Mouse (Mus musculus) midbrain, postnatal 0 days (tissue): ENCODE results near the gene Castor2. TPM values are rescaled to one million over a fixed set of nuclear protein-coding genes. Genes with fewer than 3 reads are reported as not detected.

Experiments used
- ATAC-seq: fragments of 200-750 bp; cut with Nextera tagmentation; 2 replicates; pipeline ENCODE4 v1.8.0; 2017; ENCODE audit warnings: moderate number of reproducible peaks, mild to moderate bottlenecking, moderate TSS enrichment, moderate library complexity; ENCODE audit not compliant: low FRiP score
- DNase-seq: peaks from one replicate; pipeline ENCODE4 v3.0.0-alpha.2; 2015; ENCODE audit warnings: low spot score
- H3K27ac ChIP-seq: fragments of 300-500 bp; sonication (generic); 2 replicates; pipeline ENCODE4 v1.5.1; 2014; ENCODE audit warnings: low read depth, mild to moderate bottlenecking, low read length, mixed read lengths
- H3K27me3 ChIP-seq: fragments of 300-500 bp; sonication (generic); 2 replicates; pipeline ENCODE4 v1.6.1; 2014; ENCODE audit warnings: low read length, control low read depth, mixed read lengths; ENCODE audit not compliant: insufficient read depth
- H3K36me3 ChIP-seq: fragments of 300-500 bp; sonication (generic); 2 replicates; pipeline ENCODE4 v1.6.1; 2014; ENCODE audit warnings: low read length, control low read depth, mixed read lengths; ENCODE audit not compliant: insufficient read depth
- H3K4me1 ChIP-seq: fragments of 300-500 bp; sonication (generic); 2 replicates; pipeline ENCODE4 v1.6.1; 2014; ENCODE audit warnings: mild to moderate bottlenecking, control low read depth, antibody characterized with exemption, low read length, mixed read lengths; ENCODE audit not compliant: insufficient read depth
- H3K4me2 ChIP-seq: fragments of 300-500 bp; sonication (generic); 2 replicates; pipeline ENCODE4 v1.6.1; 2014; ENCODE audit warnings: low read depth, mild to moderate bottlenecking, low read length, mixed read lengths; ENCODE audit not compliant: poor library complexity, severe bottlenecking
- H3K4me3 ChIP-seq: fragments of 300-500 bp; sonication (generic); 2 replicates; pipeline ENCODE4 v1.5.1; 2014; ENCODE audit warnings: low read depth, mild to moderate bottlenecking, low read length, moderate library complexity
- H3K9ac ChIP-seq: fragments of 300-500 bp; sonication (generic); replicated peaks from 2 replicates; pipeline ENCODE4 v1.6.1; 2014; ENCODE audit warnings: mild to moderate bottlenecking, low read length, moderate library complexity, mixed read lengths; ENCODE audit not compliant: poor library complexity, severe bottlenecking
- H3K9me3 ChIP-seq: fragments of 300-500 bp; sonication (generic); 2 replicates; pipeline ENCODE4 v1.6.1; 2016; ENCODE audit warnings: low read length, control low read depth
- CTCF ChIP-seq: IDR thresholded peaks from 2 replicates; pipeline ENCODE4 v1.5.1; 2016; ENCODE audit warnings: antibody characterized with exemption, mild to moderate bottlenecking
- WGBS: fragments of 180-500 bp; shearing (Covaris S2); extraction: QIAGEN DNeasy Blood & Tissue Kit; methylation state at CpG from one replicate; pipeline ENCODE4 v1.1.7; 2014; 5-methylcytosine and 5-hydroxymethylcytosine counted together
- polyA plus RNA-seq: library from polyadenylated mRNA; unstranded; fragments of >200 nt; fragmentation: Nextera tagmentation; extraction: Ambion mirVana; gene quantifications from 2 replicates; pipeline ENCODE4 v1.2.1, GENCODE M21; 2015
- total RNA-seq: library from RNA; depleted of rRNA; stranded (reverse); fragments of >200 nt; gene quantifications from 2 replicates; pipeline ENCODE4 v1.2.3, GENCODE M21; 2014

The Castor2 gene
- total and polyA plus RNA-seq, 2 experiments from 2014 or later: 27.0 to 32.3 TPM

DNA sequence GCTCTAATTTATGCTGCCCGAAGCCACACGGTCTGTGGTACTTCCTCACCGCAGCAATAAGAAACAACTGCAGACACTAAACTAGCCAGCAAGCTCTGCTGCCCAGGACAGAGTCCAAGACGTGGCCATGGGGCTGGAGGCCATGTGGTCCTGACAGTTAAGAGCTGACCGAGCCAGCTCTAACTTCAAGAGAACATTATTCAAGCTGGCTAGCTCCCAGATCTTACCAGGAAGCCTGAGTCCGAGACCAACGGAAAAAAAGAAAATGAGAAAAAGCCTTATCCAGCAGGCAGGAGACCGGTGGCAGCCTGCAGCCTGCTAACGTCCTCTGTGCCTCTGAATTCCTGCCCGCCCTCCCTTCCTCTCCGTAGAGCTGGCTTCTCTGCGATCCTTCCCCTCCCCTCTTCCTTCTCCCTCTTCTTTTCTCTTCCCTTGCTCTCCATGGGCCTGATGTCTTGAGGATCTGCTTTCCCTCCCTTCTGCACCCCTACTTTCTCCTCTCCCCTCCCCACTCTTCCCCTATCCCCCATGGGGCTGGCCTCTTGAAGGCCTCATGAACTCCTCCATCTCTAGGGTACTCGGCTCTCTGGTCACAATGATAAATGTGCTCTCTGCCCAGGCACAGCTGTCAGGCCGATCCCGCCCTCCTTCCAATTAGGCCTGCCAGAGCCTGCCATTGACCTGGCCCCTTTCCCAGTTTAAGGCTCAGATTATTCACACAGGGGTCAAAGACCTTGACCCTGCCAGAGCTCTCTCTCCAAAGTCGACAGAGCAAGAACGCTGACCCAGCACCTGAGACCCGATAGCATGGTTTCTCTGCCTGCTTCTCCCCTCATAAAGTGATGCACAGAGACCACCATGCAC, 18.6 kb upstream of the Castor2 start:
- no peaks in the 10 kb centered on the region for H3K4me1 ChIP-seq
- H3K9me3 ChIP-seq: no peaks in the 10 kb centered on the region
- no peaks in the 10 kb centered on the region for H3K36me3 ChIP-seq
- no peak overlapping the region for H3K4me3 ChIP-seq
- H3K9ac ChIP-seq: no peak overlapping the region
- DNase-seq (peak; percentile 71), ATAC-seq (no peak)
- no peak overlapping the region for H3K27ac ChIP-seq
- TF ChIP-seq CTCF: no peak
- no peak overlapping the region for H3K4me2 ChIP-seq
- no peaks in the 10 kb centered on the region for H3K27me3 ChIP-seq
- 48% methylated on average over 18 of the region's 18 CpGs for WGBS

DNA sequence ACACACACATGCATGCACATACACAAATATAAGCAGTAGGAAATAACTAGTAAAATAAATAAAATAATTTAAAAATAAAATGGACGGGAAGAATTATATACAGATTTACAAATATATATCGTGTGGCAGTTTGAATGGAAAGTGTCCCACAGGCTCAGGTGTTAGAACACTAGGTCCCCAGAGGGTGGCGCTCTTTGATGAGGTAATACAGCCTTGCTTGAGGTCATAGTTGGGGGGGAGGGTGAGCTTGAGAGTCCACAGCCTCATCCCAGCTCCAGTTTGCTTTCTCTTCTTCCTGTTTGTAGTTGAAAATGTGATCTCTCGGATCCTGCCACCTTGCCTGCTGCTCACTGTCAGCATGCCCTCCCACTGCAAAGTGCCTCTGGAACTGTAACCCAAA, 14.3 kb upstream of the Castor2 start:
- 70% methylated on average over 4 of the region's 4 CpGs for WGBS
- Histone ChIP-seq H3K4me2 (no peak overlapping the region), H3K27me3 (no peaks in the 10 kb centered on the region), H3K4me1 (no peaks in the 10 kb centered on the region), H3K9me3 (no peaks in the 10 kb centered on the region), H3K9ac (no peak overlapping the region), H3K36me3 (no peaks in the 10 kb centered on the region), H3K27ac (no peak overlapping the region), H3K4me3 (no peak overlapping the region)
- ATAC-seq (no peak), DNase-seq (no peak)
- TF ChIP-seq CTCF: no peak

DNA sequence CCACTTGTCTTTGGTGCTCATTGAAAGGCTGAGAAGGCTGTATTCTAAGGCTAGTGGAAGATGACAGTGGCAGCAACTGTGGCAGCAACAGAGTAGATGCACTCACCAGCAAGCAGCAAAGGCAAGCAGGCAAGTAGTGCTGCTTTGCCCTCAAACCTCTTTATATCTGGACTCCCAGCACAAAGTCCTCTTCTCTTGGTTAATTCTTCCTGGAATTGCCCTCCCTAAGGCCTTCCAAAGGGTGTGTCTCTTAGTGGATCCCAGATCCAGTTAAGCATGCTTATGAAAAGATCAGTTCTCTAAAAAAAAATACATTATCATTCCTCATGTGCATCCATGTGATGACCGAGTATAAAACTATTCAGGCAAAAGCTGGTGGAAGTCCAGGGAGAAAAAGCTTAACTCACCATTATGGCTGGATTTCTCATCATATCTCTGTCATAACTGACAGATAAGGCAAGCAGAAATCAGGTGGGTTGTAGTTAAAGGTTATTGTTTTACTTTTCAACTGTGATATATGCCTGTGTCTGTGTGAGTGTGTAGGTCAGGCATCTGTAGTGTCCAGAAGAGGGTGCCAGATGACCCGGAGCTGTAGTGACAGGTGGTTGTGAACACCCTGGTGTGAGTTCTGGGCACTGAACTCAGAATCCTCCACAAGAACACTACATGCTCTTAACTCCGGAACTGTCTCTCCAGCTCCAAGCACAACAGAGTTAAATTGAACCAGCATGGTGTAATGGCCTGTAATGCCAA, 13.4 kb upstream of the Castor2 start:
- no peak for TF ChIP-seq CTCF
- Histone ChIP-seq H3K4me2 (no peak overlapping the region), H3K9me3 (no peaks in the 10 kb centered on the region), H3K4me3 (no peak overlapping the region), H3K9ac (no peak overlapping the region), H3K27ac (no peak overlapping the region), H3K4me1 (no peaks in the 10 kb centered on the region), H3K27me3 (no peaks in the 10 kb centered on the region), H3K36me3 (no peaks in the 10 kb centered on the region)
- 87% methylated on average over 3 of the region's 3 CpGs for WGBS
- no peak for DNase-seq
- no peak for ATAC-seq

DNA sequence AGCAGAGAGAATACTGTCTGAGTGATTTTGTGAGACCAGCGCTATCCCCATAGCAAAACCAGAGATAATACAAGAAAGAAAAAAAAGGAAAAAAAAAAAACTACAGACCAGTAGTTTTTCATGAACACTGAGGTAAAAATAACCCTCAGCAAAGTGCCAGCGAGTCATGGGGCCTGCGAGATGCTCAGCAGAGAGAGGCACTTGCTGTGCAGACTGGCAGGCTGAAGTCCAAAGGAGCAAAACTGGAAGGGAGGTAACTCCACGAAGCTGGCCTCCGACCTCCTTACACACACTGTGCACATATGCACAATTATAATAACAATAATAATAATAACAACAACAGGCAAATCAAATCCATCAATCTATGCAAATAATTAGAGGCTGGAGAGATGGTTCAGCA, 12.3 kb upstream of the Castor2 start:
- TF ChIP-seq CTCF: no peak
- no peak overlapping the region for H3K27ac ChIP-seq
- WGBS: 80% methylated on average over 5 of the region's 5 CpGs
- ATAC-seq (no peak), DNase-seq (no peak)
- H3K4me3 ChIP-seq: no peak overlapping the region
- no peak overlapping the region for H3K4me2 ChIP-seq
- H3K36me3 ChIP-seq: no peaks in the 10 kb centered on the region
- no peaks in the 10 kb centered on the region for H3K4me1 ChIP-seq
- H3K27me3 ChIP-seq: no peaks in the 10 kb centered on the region
- no peak overlapping the region for H3K9ac ChIP-seq
- H3K9me3 ChIP-seq: no peaks in the 10 kb centered on the region

DNA sequence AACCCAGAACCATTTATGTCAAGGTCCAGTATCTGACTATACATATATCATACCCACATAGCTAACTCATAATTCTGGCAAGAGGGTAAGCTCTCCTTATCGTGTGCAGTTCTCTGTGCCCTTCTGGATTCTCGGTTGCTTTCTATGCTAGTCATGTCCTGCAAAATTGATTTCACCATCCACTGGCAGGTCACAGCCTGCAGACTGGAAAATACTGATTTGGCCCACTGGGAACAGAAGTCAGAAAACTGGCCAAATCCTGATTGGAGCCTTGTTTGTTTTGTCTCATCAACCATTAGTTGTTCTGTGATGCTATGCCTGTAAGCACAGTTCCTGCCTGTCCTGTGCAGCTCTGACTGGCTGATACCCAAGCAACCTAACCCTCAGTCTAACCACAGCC, 3.7 kb upstream of the Castor2 start:
- no peaks in the 10 kb centered on the region for H3K27me3 ChIP-seq
- 75% methylated on average over 2 of the region's 2 CpGs for WGBS
- DNase-seq: no peak
- no peaks in the 10 kb centered on the region for H3K36me3 ChIP-seq
- H3K9me3 ChIP-seq: no peaks in the 10 kb centered on the region
- no peak overlapping the region for H3K4me2 ChIP-seq
- H3K4me3 ChIP-seq: no peak overlapping the region
- H3K4me1 ChIP-seq: no peaks in the 10 kb centered on the region
- no peak for ATAC-seq
- H3K27ac ChIP-seq: no peak overlapping the region
- no peak overlapping the region for H3K9ac ChIP-seq
- no peak for TF ChIP-seq CTCF
